Mouse (Mus musculus) C2C12 (cell line): ENCODE measurements around the gene Cd48. TPM values are rescaled to one million over a fixed set of nuclear protein-coding genes. Genes with fewer than 3 reads are reported as not detected.

ENCODE experiments used
- H3K27me3 ChIP-seq: one replicate; pipeline ENCODE4 v1.6.1; 2011; ENCODE audit not compliant: control insufficient read depth, insufficient read depth, insufficient read length
- H3K36me3 ChIP-seq: one replicate; pipeline ENCODE4 v1.6.1; 2011; ENCODE audit not compliant: control insufficient read depth, insufficient read depth
- H3K4me3 ChIP-seq: one replicate; pipeline ENCODE4 v1.5.1; 2011; ENCODE audit warnings: mild to moderate bottlenecking, control low read depth; ENCODE audit not compliant: poor library complexity, insufficient read depth, severe bottlenecking
- H3K79me2 ChIP-seq: one replicate; pipeline ENCODE4 v1.6.1; 2011; ENCODE audit not compliant: control insufficient read depth, insufficient read depth
- H3K79me3 ChIP-seq: one replicate; pipeline ENCODE4 v1.6.1; 2011; ENCODE audit warnings: low read depth, control low read depth
- H3ac ChIP-seq: one replicate; pipeline ENCODE3; 2011; ENCODE audit warnings: low read depth; ENCODE audit not compliant: control insufficient read depth, insufficient read length
- CEBPB ChIP-seq: IDR thresholded peaks from one replicate; pipeline ENCODE4 v1.6.1; 2011; ENCODE audit warnings: low read depth, mild to moderate bottlenecking, control low read depth, moderate library complexity
- CTCF ChIP-seq: IDR thresholded peaks from one replicate; pipeline ENCODE4 v1.5.1; 2011; ENCODE audit not compliant: control insufficient read depth, insufficient read depth, insufficient read length
- FOSL1 ChIP-seq: IDR thresholded peaks from one replicate; pipeline ENCODE4 v1.8.0; 2011; ENCODE audit warnings: mild to moderate bottlenecking, low read length; ENCODE audit not compliant: poor library complexity, insufficient read depth, severe bottlenecking
- MAX ChIP-seq: IDR thresholded peaks from one replicate; pipeline ENCODE4 v1.6.1; 2011; ENCODE audit warnings: mild to moderate bottlenecking, control low read depth
- MYOD1 ChIP-seq: IDR thresholded peaks from one replicate; pipeline ENCODE4 v1.6.1; 2011; ENCODE audit warnings: low read depth; ENCODE audit not compliant: control insufficient read depth, insufficient read length
- MYOG ChIP-seq: IDR thresholded peaks from one replicate; pipeline ENCODE4 v1.6.1; 2011; ENCODE audit not compliant: control insufficient read depth, insufficient read length; ENCODE audit errors: extremely low read depth
- USF1 ChIP-seq: IDR thresholded peaks from one replicate; pipeline ENCODE4 v1.6.1; 2011; ENCODE audit warnings: low read depth, mild to moderate bottlenecking, control low read depth, moderate library complexity
- long read RNA-seq, 2 experiments: library from polyadenylated mRNA; unstranded; transcript quantifications; one replicate each; pipeline ENCODE4 v2.0.0; 2019 to 2020
- polyA plus RNA-seq: library from polyadenylated mRNA; unstranded; fragments of >200 nt; fragmentation: generic; extraction: Trizol; gene quantifications from one replicate; pipeline ENCODE4 v1.2.1, GENCODE M21; 2012; ENCODE audit warnings: missing spikeins

Gene Cd48
- not detected for polyA plus RNA-seq
- long read RNA-seq, experiment 1 = 0 reads
- long read RNA-seq, experiment 2 = 0 reads

DNA sequence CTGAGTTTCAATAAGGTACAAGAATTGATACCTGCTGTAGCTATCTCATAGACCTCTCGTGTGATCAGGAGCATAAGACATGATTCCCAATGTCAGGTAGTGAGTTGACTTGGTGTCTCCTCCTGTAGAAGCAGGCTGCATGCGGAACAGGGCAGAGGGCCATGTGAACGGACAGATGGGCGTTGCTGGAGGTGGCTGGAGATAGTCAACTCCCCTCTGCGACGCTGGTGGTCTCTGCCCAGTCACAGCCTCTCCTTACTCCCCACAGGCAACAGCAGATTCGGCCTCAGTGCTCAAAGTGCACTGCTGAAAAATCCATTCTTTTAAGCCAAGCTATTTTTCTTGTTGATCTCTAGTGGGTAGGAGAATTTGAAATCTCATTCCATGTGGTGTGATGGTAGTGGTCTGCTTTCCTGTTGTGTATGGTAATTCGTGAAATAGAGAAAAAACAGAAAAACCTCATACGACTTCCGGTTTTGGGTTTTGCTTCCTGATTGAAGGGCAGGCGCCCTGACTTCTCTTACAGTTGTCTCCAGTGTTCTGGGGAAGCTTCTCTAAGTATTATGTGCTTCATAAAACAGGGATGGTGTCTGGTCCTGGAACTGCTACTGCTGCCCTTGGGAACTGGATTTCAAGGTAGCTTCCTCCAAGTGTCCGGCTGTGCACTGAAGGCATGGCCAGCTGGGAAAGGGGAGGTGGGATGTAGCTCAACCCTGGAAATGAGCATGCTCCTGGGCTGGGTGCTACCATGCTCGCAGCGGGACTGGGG, at the start of gene Cd48:
TSS of gene Cd48 (plus strand) at position 479 of the 769 bp plus-strand sequence.
- no peaks in the 10 kb centered on the region for H3K79me3 ChIP-seq
- no peak for TF ChIP-seq USF1
- TF ChIP-seq FOSL1 = no peak
- no peak for TF ChIP-seq CEBPB
- no peak for TF ChIP-seq MYOG
- TF ChIP-seq MYOD1 = no peak
- TF ChIP-seq MAX = no peak
- TF ChIP-seq CTCF = no peak
- no peaks in the 10 kb centered on the region for H3K27me3 ChIP-seq
- no peaks in the 10 kb centered on the region for H3K36me3 ChIP-seq
- no peak within 1 kb of the TSS for H3K4me3 ChIP-seq
- no peak within 1 kb of the TSS for H3ac ChIP-seq
- no peaks in the 10 kb centered on the region for H3K79me2 ChIP-seq

DNA sequence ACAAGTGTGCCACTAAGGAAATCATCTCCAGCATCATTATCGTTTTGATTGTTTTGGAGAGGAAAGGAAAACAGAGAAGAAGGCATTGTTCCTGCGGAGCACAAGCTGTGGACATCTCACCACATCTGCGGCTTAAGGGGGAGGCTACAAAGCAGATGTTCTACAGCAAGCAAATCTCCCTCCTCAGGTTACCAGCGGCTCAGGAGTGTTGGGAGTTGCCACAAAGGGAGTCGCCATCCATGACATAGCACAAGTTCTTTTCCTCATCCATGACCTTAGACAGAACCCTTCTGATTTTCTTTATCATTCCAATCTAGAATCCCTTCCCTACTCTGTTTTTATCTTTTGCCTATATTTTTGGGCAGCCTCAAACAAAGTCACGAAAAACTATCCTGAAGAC, 46.1 kb upstream of the Cd48 start:
- Histone ChIP-seq H3K4me3 (no peak overlapping the region), H3ac (no peak overlapping the region), H3K27me3 (no peaks in the 10 kb centered on the region), H3K36me3 (no peaks in the 10 kb centered on the region), H3K79me3 (no peaks in the 10 kb centered on the region), H3K79me2 (no peaks in the 10 kb centered on the region)
- TF ChIP-seq CEBPB = no peak
- no peak for TF ChIP-seq USF1
- no peak for TF ChIP-seq MYOD1
- TF ChIP-seq CTCF = no peak
- no peak for TF ChIP-seq MYOG
- TF ChIP-seq FOSL1 = no peak
- no peak for TF ChIP-seq MAX

GRCm38 (mm10) chr1:171637101-171637500, 44.7 kb upstream of the Cd48 start:
- Histone ChIP-seq H3K79me3 (no peaks in the 10 kb centered on the region), H3K4me3 (no peak overlapping the region), H3K36me3 (no peaks in the 10 kb centered on the region), H3ac (no peak overlapping the region), H3K79me2 (no peaks in the 10 kb centered on the region), H3K27me3 (no peaks in the 10 kb centered on the region)
- TF ChIP-seq MAX (no peak), CTCF (no peak), FOSL1 (no peak), MYOD1 (no peak)

GRCm38 (mm10) chr1:171638686-171639085, 43.1 kb upstream of the Cd48 start:
- H3K27me3 ChIP-seq = no peaks in the 10 kb centered on the region
- no peaks in the 10 kb centered on the region for H3K79me3 ChIP-seq
- no peak overlapping the region for H3ac ChIP-seq
- no peaks in the 10 kb centered on the region for H3K36me3 ChIP-seq
- TF ChIP-seq USF1 (no peak), CTCF (no peak), MYOD1 (no peak), MAX (no peak), CEBPB (no peak), MYOG (no peak), FOSL1 (no peak)
- no peak overlapping the region for H3K4me3 ChIP-seq
- no peaks in the 10 kb centered on the region for H3K79me2 ChIP-seq

DNA sequence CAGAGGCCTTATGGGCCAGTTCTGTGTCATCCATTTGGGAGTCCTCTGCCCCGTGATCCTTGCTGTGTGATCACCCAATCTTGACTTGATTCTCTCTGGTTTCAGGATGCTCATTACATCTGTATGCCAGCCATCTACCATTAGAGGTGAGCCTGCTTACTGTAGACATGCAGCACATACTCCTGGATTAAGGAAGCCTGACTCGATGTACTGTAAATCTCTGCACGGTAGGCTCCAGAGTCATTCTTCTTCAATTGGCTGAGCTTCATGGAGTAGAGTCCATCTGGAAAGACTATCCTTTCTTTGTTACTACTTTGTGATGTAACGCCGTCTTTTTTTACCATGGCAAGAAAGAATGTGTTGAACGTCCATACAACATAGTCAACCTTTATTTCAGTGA, 41.0 kb upstream of the Cd48 start:
- Histone ChIP-seq H3K36me3 (no peaks in the 10 kb centered on the region), H3K27me3 (no peaks in the 10 kb centered on the region), H3K79me3 (no peaks in the 10 kb centered on the region), H3K79me2 (no peaks in the 10 kb centered on the region), H3ac (no peak overlapping the region), H3K4me3 (no peak overlapping the region)
- TF ChIP-seq CTCF (no peak), FOSL1 (no peak), USF1 (no peak), MAX (no peak), MYOD1 (no peak), CEBPB (no peak), MYOG (no peak)
